Mouse (Mus musculus) heart, embryonic 14.5 days (tissue): ENCODE data around the gene Sostdc1. TPM values are rescaled to one million over a fixed set of nuclear protein-coding genes. Genes with fewer than 3 reads are reported as not detected.

Experiments used
- ATAC-seq: fragments of 200-750 bp; cut with Nextera tagmentation; 2 replicates; pipeline ENCODE4 v1.8.0; 2017; ENCODE audit warnings: low read depth, moderate TSS enrichment; ENCODE audit not compliant: insufficient number of reproducible peaks, insufficient read depth, low FRiP score
- H3K27ac ChIP-seq, 2 experiments: fragments of 200-500 bp in 1 of 2; fragments of 300-500 bp in 1 of 2; sonication (generic) in 1 of 2; replicated peaks in 1 of 2; 2 replicates each; pipeline ENCODE4 v1.5.1; 2012 to 2014; ENCODE audit warnings: low read depth in 2 of 2, low read length in 2 of 2, control low read depth in 1 of 2, mild to moderate bottlenecking in 1 of 2, mixed read lengths in 1 of 2; ENCODE audit not compliant: control insufficient read depth in 1 of 2, insufficient read depth in 1 of 2
- H3K27me3 ChIP-seq: fragments of 300-500 bp; sonication (generic); 2 replicates; pipeline ENCODE4 v1.6.1; 2014; ENCODE audit warnings: mild to moderate bottlenecking, low read length, control low read depth; ENCODE audit not compliant: control insufficient read depth, insufficient read depth
- H3K36me3 ChIP-seq: fragments of 300-500 bp; sonication (generic); 2 replicates; pipeline ENCODE4 v1.6.1; 2014; ENCODE audit warnings: mild to moderate bottlenecking, control low read depth, low read length, mixed read lengths; ENCODE audit not compliant: control insufficient read depth, insufficient read depth
- H3K4me1 ChIP-seq, 2 experiments: fragments of 200-500 bp in 1 of 2; fragments of 300-500 bp in 1 of 2; sonication (generic) in 1 of 2; 2 replicates each; pipeline ENCODE4 v1.6.1; 2012 to 2014; ENCODE audit warnings: low read length in 2 of 2, control low read depth in 1 of 2, mixed read lengths in 1 of 2; ENCODE audit not compliant: control insufficient read depth in 2 of 2, insufficient read depth in 2 of 2
- H3K4me2 ChIP-seq: fragments of 300-500 bp; sonication (generic); 2 replicates; pipeline ENCODE4 v1.6.1; 2014; ENCODE audit warnings: mild to moderate bottlenecking, low read length
- H3K4me3 ChIP-seq, 2 experiments: fragments of 200-500 bp in 1 of 2; fragments of 300-500 bp in 1 of 2; sonication (generic) in 1 of 2; 2 replicates each; pipeline ENCODE4 v1.5.1; 2012 to 2014; ENCODE audit warnings: low read length in 2 of 2, mild to moderate bottlenecking in 2 of 2, control low read depth in 1 of 2, low read depth in 1 of 2, moderate library complexity in 1 of 2; ENCODE audit not compliant: control insufficient read depth in 1 of 2, insufficient read depth in 1 of 2
- H3K9ac ChIP-seq: fragments of 300-500 bp; sonication (generic); 2 replicates; pipeline ENCODE4 v1.6.1; 2014; ENCODE audit warnings: mild to moderate bottlenecking, low read length
- H3K9me3 ChIP-seq: fragments of 300-500 bp; sonication (generic); 2 replicates; pipeline ENCODE4 v1.6.1; 2016; ENCODE audit warnings: low read length, control low read depth; ENCODE audit not compliant: control insufficient read depth
- WGBS: fragments of 180-500 bp; shearing (Covaris S2); extraction: QIAGEN DNeasy Blood & Tissue Kit; methylation state at CpG from one replicate; pipeline ENCODE4 v1.1.7; 2014; 5-methylcytosine and 5-hydroxymethylcytosine counted together
- polyA plus RNA-seq: library from polyadenylated mRNA; unstranded; fragments of >200 nt; fragmentation: Nextera tagmentation; extraction: Ambion mirVana; gene quantifications from 2 replicates; pipeline ENCODE4 v1.2.1, GENCODE M21; 2014

Gene Sostdc1
- polyA plus RNA-seq, 1 experiment from 2014 or later = 0.43 TPM

- peak overlapping the region; percentile 67 for H3K9ac ChIP-seq
- H3K4me2 ChIP-seq = peak overlapping the region; percentile 91
- no peaks in the 10 kb centered on the region for H3K36me3 ChIP-seq
- H3K4me1 ChIP-seq = peaks cover 0 to 4% of the 10 kb centered on the region in 2 experiments; a peak in 1 of 4 replicates
- H3K27ac ChIP-seq = no peak overlapping the region
- ATAC-seq = no peak
- H3K27me3 ChIP-seq = no peaks in the 10 kb centered on the region
- WGBS = 23% methylated on average over 3 of the region's 3 CpGs
- H3K9me3 ChIP-seq = no peaks in the 10 kb centered on the region
- peak overlapping the region in 1 of 2 experiments; percentile 52; a peak in 2 of 4 replicates for H3K4me3 ChIP-seq
Measured at GRCm38 (mm10) chr12:36317820-36318135, 3.8 kb downstream of the Sostdc1 start.

- Histone ChIP-seq H3K9me3 (no peaks in the 10 kb centered on the region), H3K4me2 (no peak overlapping the region), H3K9ac (no peak overlapping the region), H3K27ac (no peak overlapping the region), H3K4me3 (no peak overlapping the region), H3K27me3 (no peaks in the 10 kb centered on the region), H3K4me1 (no peaks in the 10 kb centered on the region), H3K36me3 (no peaks in the 10 kb centered on the region)
- ATAC-seq = no peak
- WGBS = 79% methylated on average over 4 of the region's 4 CpGs
Measured at GRCm38 (mm10) chr12:36326101-36326521, 12.2 kb downstream of the Sostdc1 start.

- Histone ChIP-seq H3K36me3 (no peaks in the 10 kb centered on the region), H3K27ac (no peak overlapping the region)
- 88% methylated on average over 1 of the region's 1 CpGs for WGBS
Measured at GRCm38 (mm10) chr12:36332676-36333075, 18.7 kb downstream of the Sostdc1 start.

DNA sequence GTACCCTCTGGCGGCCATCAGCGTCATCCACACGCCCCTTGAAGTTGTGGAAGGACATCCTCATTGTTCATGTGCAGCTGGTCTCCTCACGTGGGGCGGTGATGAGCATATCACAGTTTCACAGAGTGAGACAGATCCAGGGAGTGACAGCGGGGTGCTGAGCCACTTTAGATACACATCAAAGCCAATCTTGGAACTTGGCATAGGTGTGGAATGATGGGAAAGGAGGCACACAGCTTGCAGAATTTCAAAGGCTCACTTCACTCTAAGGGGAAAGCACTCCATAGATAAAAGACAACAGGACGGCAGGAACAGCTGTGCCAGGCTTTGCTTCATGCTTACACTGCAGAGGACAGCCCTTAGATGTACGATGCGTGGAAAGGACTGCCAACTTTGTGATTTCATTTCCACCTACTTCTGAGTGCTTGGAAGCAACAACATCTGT is 19.9 kb downstream of the Sostdc1 start:
- H3K27me3 ChIP-seq = no peaks in the 10 kb centered on the region
- no peaks in the 10 kb centered on the region for H3K9me3 ChIP-seq
- WGBS = 39% methylated on average over 9 of the region's 9 CpGs
- ATAC-seq = no peak
- no peak overlapping the region for H3K9ac ChIP-seq
- H3K27ac ChIP-seq = no peak overlapping the region
- H3K4me3 ChIP-seq = no peak overlapping the region
- H3K4me2 ChIP-seq = no peak overlapping the region
- H3K4me1 ChIP-seq = peaks cover 0 to 2% of the 10 kb centered on the region in 2 experiments; a peak in 1 of 4 replicates
- H3K36me3 ChIP-seq = no peaks in the 10 kb centered on the region

More at GRCm38 (mm10) chr12:36332676-36333075, 18.7 kb downstream of the Sostdc1 start:
- H3K4me3 ChIP-seq = no peak overlapping the region
- H3K9me3 ChIP-seq = no peaks in the 10 kb centered on the region
- no peaks in the 10 kb centered on the region for H3K27me3 ChIP-seq
- ATAC-seq = no peak
- peaks cover 0 to 2% of the 10 kb centered on the region in 2 experiments; a peak in 1 of 4 replicates for H3K4me1 ChIP-seq
- no peak overlapping the region for H3K9ac ChIP-seq
- no peak overlapping the region for H3K4me2 ChIP-seq

GRCm38 (mm10) chr12:36344131-36344530 is 30.2 kb downstream of the Sostdc1 start:
- no peak for ATAC-seq

GRCm38 (mm10) chr12:36360064-36360463 is 46.1 kb downstream of the Sostdc1 start:
- Histone ChIP-seq H3K4me2 (no peak overlapping the region), H3K4me3 (no peak overlapping the region), H3K4me1 (no peaks in the 10 kb centered on the region), H3K27ac (no peak overlapping the region), H3K36me3 (no peaks in the 10 kb centered on the region), H3K9me3 (no peaks in the 10 kb centered on the region), H3K9ac (no peak overlapping the region), H3K27me3 (no peaks in the 10 kb centered on the region)
- no peak for ATAC-seq
- WGBS = 92% methylated on average over 3 of the region's 3 CpGs

More at GRCm38 (mm10) chr12:36344131-36344530, 30.2 kb downstream of the Sostdc1 start:
- H3K4me3 ChIP-seq = no peak overlapping the region
- H3K4me1 ChIP-seq = no peaks in the 10 kb centered on the region
- no peaks in the 10 kb centered on the region for H3K9me3 ChIP-seq
- H3K36me3 ChIP-seq = no peaks in the 10 kb centered on the region
- 69% methylated on average over 4 of the region's 4 CpGs for whole genome bisulfite sequencing
- no peak overlapping the region for H3K9ac ChIP-seq
- H3K27ac ChIP-seq = no peak overlapping the region
- H3K4me2 ChIP-seq = no peak overlapping the region
- H3K27me3 ChIP-seq = no peaks in the 10 kb centered on the region

DNA sequence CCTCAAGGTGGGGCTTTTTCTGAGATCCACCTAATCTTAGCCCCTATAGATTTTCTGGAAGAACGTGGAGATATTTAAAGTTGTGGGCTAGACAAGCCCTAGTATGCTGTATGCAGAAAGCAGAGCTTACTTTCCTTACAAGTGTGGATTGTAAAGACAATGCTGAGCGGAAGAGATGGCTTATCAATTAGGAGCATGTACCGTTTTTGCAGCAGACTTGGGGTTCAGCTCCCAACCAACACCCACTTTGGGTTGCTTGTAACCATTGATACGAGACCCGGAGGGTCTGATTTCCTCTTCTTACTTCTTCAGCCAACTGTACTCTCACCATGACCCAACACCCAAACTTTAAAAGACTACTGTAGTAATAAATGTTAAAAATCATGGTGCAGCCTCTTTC is 46.8 kb downstream of the Sostdc1 start:
- Histone ChIP-seq H3K9me3 (no peaks in the 10 kb centered on the region), H3K4me2 (no peak overlapping the region), H3K27me3 (no peaks in the 10 kb centered on the region), H3K4me3 (no peak overlapping the region), H3K27ac (no peak overlapping the region), H3K36me3 (no peaks in the 10 kb centered on the region), H3K9ac (no peak overlapping the region), H3K4me1 (no peaks in the 10 kb centered on the region)
- no peak for ATAC-seq
- 83% methylated on average over 5 of the region's 5 CpGs for WGBS

- Histone ChIP-seq H3K4me3 (no peak overlapping the region), H3K27ac (no peak overlapping the region), H3K36me3 (no peaks in the 10 kb centered on the region), H3K4me2 (no peak overlapping the region), H3K9me3 (no peaks in the 10 kb centered on the region), H3K4me1 (no peaks in the 10 kb centered on the region), H3K9ac (no peak overlapping the region), H3K27me3 (no peaks in the 10 kb centered on the region)
- ATAC-seq = no peak
- 80% methylated on average over 4 of the region's 4 CpGs for WGBS
Measured at GRCm38 (mm10) chr12:36364013-36364412, 50.1 kb downstream of the Sostdc1 start.
